Mouse (Mus musculus): Measurements from ENCODE around the gene H2-Ab1. TPM values are rescaled to one million over a fixed set of nuclear protein-coding genes. Genes with fewer than 3 reads are reported as not detected.
"Not testable (repeated sequence)": the region's sequence is repeated elsewhere in the genome, so short reads cannot be mapped to it uniquely, and the experiment has no call there.

Gene H2-Ab1
- polyA plus RNA-seq, 1 experiment from 2014 or later = 28.5 TPM

DNA sequence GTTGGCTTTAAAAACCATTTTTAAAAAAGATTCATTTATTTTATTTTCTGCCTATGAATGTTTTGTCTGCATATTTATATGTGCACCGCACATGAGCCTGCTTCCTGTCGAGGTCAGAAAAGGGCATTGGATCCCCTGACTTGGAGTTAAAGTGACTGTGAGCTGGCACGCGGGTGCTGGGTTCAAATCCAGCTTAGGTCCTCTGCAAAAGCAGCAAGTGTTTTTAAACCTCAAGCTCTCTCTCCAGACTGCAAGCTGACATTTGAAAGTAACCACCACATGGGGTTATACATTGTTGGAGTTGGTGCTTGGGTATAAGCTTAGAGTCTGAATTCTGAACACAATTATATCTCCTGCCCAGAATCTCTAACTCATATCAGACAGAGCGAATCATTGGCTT lies 39.5 kb upstream of the H2-Ab1 start:
- Histone ChIP-seq H3K36me3 (ENCODE audit: control insufficient read depth, insufficient read depth, low read length) (no peaks in the 10 kb centered on the region), H3K4me1 (ENCODE audit: control insufficient read depth, insufficient read depth, low read length) (no peaks in the 10 kb centered on the region), H3K9me3 (ENCODE audit: control insufficient read depth, low read length) (no peaks in the 10 kb centered on the region), H3K27me3 (replicated peaks; ENCODE audit: control insufficient read depth, insufficient read depth, low read length) (peaks cover 7% of the 10 kb centered on the region; the same call in 1 of the 2 replicates), H3K4me3 (ENCODE audit: low read length) (no peak overlapping the region), H3K4me2 (ENCODE audit: low read depth, low read length) (no peak overlapping the region), H3K9ac (ENCODE audit: low read depth, low read length) (no peak overlapping the region), H3K27ac (ENCODE audit: low read length) (no peak overlapping the region)
- ATAC-seq = no peak
- WGBS = 85% methylated on average over 5 of the region's 5 CpGs

DNA sequence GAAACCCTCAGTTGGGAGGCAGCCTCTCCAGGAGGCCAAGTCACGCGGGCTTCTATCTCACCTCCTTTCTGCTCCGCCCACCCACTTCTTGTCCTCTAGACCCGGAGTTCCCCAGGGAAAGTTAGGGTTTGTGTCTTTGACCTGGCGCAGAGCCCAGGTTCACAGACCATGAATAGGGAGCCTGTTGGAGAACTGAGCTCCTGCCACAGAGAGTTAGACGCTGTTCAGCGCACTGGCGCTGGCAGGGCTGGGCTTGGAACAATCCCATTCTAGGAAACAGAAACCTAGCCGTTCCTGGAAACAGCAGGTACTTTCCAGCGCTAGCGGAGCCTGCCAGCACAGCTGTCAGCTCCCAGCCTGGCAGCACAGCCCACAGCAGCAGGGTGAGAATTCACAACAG lies 38.8 kb upstream of the H2-Ab1 start:
- H3K4me1 ChIP-seq (ENCODE audit: control insufficient read depth, insufficient read depth, low read length) = no peaks in the 10 kb centered on the region
- WGBS = 82% methylated on average over 11 of the region's 11 CpGs
- H3K9ac ChIP-seq (ENCODE audit: low read depth, low read length) = no peak overlapping the region
- H3K4me2 ChIP-seq (ENCODE audit: low read depth, low read length) = no peak overlapping the region
- peaks cover 7% of the 10 kb centered on the region; the same call in 1 of the 2 replicates for H3K27me3 ChIP-seq (replicated peaks; ENCODE audit: control insufficient read depth, insufficient read depth, low read length)
- H3K36me3 ChIP-seq (ENCODE audit: control insufficient read depth, insufficient read depth, low read length) = no peaks in the 10 kb centered on the region
- no peak overlapping the region for H3K4me3 ChIP-seq (ENCODE audit: low read length)
- no peak for ATAC-seq
- H3K27ac ChIP-seq (ENCODE audit: low read length) = no peak overlapping the region
- no peaks in the 10 kb centered on the region for H3K9me3 ChIP-seq (ENCODE audit: control insufficient read depth, low read length)

DNA sequence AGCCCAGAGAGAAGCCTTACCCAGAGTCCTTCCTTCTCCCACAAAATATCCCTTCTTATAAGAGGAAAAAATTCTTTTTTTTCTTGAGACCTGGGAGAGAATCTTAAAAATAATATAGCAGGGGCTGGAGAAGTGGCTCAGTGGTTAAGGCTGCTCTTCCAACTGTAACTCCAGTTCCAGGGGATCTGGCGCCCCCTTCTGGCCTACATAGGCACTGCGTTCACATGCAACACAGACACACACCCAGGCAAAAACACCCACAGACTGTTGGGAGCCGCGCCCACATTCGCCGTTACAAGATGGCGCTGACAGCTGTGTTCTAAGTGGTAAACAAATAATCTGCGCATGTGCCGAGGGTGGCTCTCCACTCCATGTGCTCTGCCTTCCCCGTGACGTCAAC lies 38.4 kb upstream of the H2-Ab1 start:
- not testable (repeated sequence) for H3K27ac ChIP-seq (ENCODE audit: low read length); H3K4me3 ChIP-seq (ENCODE audit: low read length); H3K9me3 ChIP-seq (ENCODE audit: control insufficient read depth, low read length); H3K27me3 ChIP-seq (replicated peaks; ENCODE audit: control insufficient read depth, insufficient read depth, low read length); H3K4me1 ChIP-seq (ENCODE audit: control insufficient read depth, insufficient read depth, low read length); H3K36me3 ChIP-seq (ENCODE audit: control insufficient read depth, insufficient read depth, low read length); H3K4me2 ChIP-seq (ENCODE audit: low read depth, low read length); H3K9ac ChIP-seq (ENCODE audit: low read depth, low read length); ATAC-seq
- WGBS = 89% methylated on average over 8 of the region's 11 CpGs

DNA sequence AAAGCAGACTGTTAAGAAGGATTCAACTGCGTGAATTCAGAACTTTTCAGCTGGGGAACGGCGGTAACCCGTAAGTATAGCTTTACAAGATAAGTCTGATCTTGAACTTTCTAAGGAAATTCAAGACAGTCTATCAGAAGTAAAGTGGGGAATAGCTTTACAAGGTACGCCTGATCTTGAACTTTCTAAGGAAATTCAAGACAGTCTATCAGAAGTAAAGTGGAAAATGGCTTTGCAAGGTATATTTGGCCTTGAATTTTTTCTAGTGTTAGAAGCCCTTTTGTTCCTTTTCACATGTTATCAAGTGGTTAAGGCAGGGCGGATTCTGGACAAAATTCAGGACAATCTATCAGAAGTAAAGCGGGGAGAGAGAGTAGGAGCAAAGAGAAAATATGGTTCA lies 37.7 kb upstream of the H2-Ab1 start:
- ATAC-seq; H3K4me1 ChIP-seq (ENCODE audit: control insufficient read depth, insufficient read depth, low read length); H3K9ac ChIP-seq (ENCODE audit: low read depth, low read length); H3K36me3 ChIP-seq (ENCODE audit: control insufficient read depth, insufficient read depth, low read length); H3K4me2 ChIP-seq (ENCODE audit: low read depth, low read length); H3K27ac ChIP-seq (ENCODE audit: low read length); H3K9me3 ChIP-seq (ENCODE audit: control insufficient read depth, low read length); H3K27me3 ChIP-seq (replicated peaks; ENCODE audit: control insufficient read depth, insufficient read depth, low read length); H3K4me3 ChIP-seq (ENCODE audit: low read length): not testable (repeated sequence)
- WGBS = 98% methylated on average over 3 of the region's 7 CpGs

DNA sequence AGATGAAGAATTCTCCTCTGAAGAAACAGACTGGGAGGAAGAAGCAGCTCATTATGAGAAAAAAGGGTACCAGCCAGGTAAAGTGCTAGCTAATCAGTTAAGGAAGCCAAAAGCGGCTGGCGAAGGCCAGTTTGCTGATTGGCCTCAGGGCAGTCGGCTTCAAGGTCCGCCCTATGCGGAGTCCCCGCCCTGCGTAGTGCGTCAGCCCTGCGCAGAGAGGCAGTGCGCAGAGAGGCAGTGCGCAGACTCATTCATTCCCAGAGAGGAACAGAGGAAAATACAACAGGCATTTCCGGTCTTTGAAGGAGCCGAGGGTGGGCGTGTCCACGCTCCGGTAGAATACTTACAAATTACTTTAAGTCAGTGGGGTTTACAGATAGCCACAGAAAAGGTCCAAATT lies 37.1 kb upstream of the H2-Ab1 start:
- 93% methylated on average over 4 of the region's 16 CpGs for WGBS
- not testable (repeated sequence) for H3K36me3 ChIP-seq (ENCODE audit: control insufficient read depth, insufficient read depth, low read length); H3K27me3 ChIP-seq (replicated peaks; ENCODE audit: control insufficient read depth, insufficient read depth, low read length); H3K4me2 ChIP-seq (ENCODE audit: low read depth, low read length); H3K4me1 ChIP-seq (ENCODE audit: control insufficient read depth, insufficient read depth, low read length); H3K4me3 ChIP-seq (ENCODE audit: low read length); H3K27ac ChIP-seq (ENCODE audit: low read length); H3K9ac ChIP-seq (ENCODE audit: low read depth, low read length); H3K9me3 ChIP-seq (ENCODE audit: control insufficient read depth, low read length); ATAC-seq

DNA sequence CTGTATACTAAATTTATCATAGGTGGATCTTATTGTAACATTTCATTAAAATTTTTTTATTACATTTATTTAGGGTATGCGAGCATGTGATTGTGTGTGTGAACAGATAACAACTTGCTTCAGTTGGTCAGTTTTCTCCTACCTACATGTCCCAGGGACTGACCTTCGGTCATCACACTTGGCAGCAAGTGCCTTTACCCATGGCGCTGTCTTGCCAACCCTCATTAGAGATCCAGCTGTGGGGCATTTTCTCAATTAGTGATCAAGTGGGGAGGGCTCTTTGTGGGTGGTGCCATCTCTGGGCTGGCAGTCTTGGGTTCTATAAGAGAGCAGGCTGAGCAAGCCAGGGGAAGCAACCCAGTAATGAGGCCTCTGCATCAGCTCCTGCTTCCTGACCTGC lies 32.7 kb upstream of the H2-Ab1 start:
- no peaks in the 10 kb centered on the region for H3K36me3 ChIP-seq (ENCODE audit: control insufficient read depth, insufficient read depth, low read length)
- H3K27me3 ChIP-seq (replicated peaks; ENCODE audit: control insufficient read depth, insufficient read depth, low read length) = no peaks in the 10 kb centered on the region
- H3K27ac ChIP-seq (ENCODE audit: low read length) = no peak overlapping the region
- no peak overlapping the region for H3K9ac ChIP-seq (ENCODE audit: low read depth, low read length)
- no peak for ATAC-seq
- no peaks in the 10 kb centered on the region for H3K4me1 ChIP-seq (ENCODE audit: control insufficient read depth, insufficient read depth, low read length)
- no peak overlapping the region for H3K4me3 ChIP-seq (ENCODE audit: low read length)
- no peak overlapping the region for H3K4me2 ChIP-seq (ENCODE audit: low read depth, low read length)
- 93% methylated on average over 3 of the region's 3 CpGs for WGBS
- peaks cover 4% of the 10 kb centered on the region; the same call in 1 of the 2 replicates for H3K9me3 ChIP-seq (ENCODE audit: control insufficient read depth, low read length)

DNA sequence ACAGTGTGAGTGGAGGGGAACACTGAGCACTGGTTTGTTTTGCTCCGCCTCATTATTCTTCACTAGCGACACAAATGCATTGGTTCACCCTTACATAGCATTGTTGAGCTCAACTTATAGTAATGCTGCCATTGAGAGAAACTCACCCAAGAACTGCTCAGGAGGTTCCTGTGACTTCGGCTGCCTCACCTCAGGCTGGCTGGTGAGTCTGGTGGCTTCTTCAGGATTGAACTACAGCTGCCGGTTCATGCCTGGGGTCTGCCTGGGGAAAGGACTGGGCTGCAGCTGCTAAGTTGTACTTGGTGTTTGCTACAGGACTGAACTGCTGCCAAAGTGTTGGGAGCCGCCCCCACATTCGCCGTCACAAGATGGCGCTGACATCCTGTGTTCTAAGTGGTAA lies 32.1 kb upstream of the H2-Ab1 start:
- Histone ChIP-seq H3K4me2 (ENCODE audit: low read depth, low read length) (no peak overlapping the region), H3K27me3 (replicated peaks; ENCODE audit: control insufficient read depth, insufficient read depth, low read length) (no peaks in the 10 kb centered on the region), H3K9ac (ENCODE audit: low read depth, low read length) (no peak overlapping the region), H3K4me1 (ENCODE audit: control insufficient read depth, insufficient read depth, low read length) (no peaks in the 10 kb centered on the region), H3K36me3 (ENCODE audit: control insufficient read depth, insufficient read depth, low read length) (no peaks in the 10 kb centered on the region), H3K4me3 (ENCODE audit: low read length) (no peak overlapping the region), H3K9me3 (ENCODE audit: control insufficient read depth, low read length) (peaks cover 4% of the 10 kb centered on the region; the same call in 1 of the 2 replicates), H3K27ac (ENCODE audit: low read length) (no peak overlapping the region)
- no peak for ATAC-seq
- 93% methylated on average over 8 of the region's 8 CpGs for WGBS

DNA sequence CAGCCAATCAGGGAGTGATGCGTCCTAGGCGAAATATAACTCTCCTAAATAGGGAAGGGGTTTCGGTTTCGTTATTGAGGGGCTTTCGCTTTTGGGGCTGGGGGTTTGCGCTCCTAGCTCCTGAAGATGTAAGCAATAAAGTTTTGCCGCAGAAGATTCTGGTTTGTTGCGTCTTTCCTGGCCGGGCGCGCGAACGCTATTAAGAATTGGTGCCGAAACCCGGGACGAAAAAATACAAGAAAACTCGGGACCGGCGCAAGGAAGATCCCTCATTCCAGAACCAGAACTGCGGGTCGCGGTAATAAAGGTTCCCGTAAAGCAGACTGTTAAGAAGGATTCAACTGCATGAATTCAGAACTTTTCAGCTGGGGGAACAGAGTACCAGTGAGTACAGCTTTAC lies 31.6 kb upstream of the H2-Ab1 start:
- WGBS = 97% methylated on average over 13 of the region's 23 CpGs
- not testable (repeated sequence) for H3K9me3 ChIP-seq (ENCODE audit: control insufficient read depth, low read length); H3K36me3 ChIP-seq (ENCODE audit: control insufficient read depth, insufficient read depth, low read length)

DNA sequence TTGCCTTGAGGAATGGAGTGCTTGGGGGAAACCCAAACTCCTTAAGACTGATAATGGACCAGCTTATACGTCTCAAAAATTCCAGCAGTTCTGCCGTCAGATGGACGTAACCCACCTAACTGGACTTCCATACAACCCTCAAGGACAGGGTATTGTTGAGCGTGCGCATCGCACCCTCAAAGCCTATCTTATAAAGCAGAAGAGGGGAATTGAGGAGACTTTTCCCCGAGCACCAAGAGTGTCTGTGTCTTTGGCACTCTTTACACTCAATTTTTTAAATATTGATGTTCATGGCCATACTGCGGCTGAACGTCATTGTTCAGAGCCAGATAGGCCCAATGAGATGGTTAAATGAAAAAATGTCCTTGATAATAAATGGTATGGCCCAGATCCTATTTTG lies 26.5 kb upstream of the H2-Ab1 start:
- not testable (repeated sequence) for H3K27me3 ChIP-seq (replicated peaks; ENCODE audit: control insufficient read depth, insufficient read depth, low read length); H3K4me1 ChIP-seq (ENCODE audit: control insufficient read depth, insufficient read depth, low read length); H3K4me2 ChIP-seq (ENCODE audit: low read depth, low read length); H3K4me3 ChIP-seq (ENCODE audit: low read length); H3K27ac ChIP-seq (ENCODE audit: low read length); H3K9ac ChIP-seq (ENCODE audit: low read depth, low read length); ATAC-seq; H3K36me3 ChIP-seq (ENCODE audit: control insufficient read depth, insufficient read depth, low read length); H3K9me3 ChIP-seq (ENCODE audit: control insufficient read depth, low read length)
- 94% methylated on average over 6 of the region's 9 CpGs for WGBS

More for the DNA sequence above, 31.6 kb upstream of the H2-Ab1 start:
- not testable (repeated sequence) for H3K27me3 ChIP-seq (replicated peaks; ENCODE audit: control insufficient read depth, insufficient read depth, low read length); H3K4me2 ChIP-seq (ENCODE audit: low read depth, low read length); ATAC-seq; H3K27ac ChIP-seq (ENCODE audit: low read length); H3K4me3 ChIP-seq (ENCODE audit: low read length); H3K4me1 ChIP-seq (ENCODE audit: control insufficient read depth, insufficient read depth, low read length); H3K9ac ChIP-seq (ENCODE audit: low read depth, low read length)

DNA sequence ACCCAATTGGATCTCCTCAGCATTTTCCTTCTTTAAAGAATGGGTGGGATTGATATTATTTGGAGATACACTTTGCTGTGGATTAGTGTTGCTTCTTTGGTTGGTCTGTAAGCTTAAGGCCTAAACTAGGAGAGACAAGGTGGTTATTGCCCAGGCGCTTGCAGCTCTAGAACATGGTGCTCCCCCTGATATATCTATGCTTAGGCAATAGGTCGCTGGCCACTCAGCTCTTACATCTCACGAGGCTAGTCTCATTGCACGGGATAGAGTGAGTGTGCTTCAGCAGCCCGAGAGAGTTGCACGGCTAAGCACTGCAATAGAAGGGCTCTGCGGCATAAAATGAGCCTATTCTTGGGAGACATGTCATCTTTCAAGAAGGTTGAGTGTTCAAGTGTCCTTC lies 25.5 kb upstream of the H2-Ab1 start:
- not testable (repeated sequence) for H3K9ac ChIP-seq (ENCODE audit: low read depth, low read length); H3K4me1 ChIP-seq (ENCODE audit: control insufficient read depth, insufficient read depth, low read length); H3K27ac ChIP-seq (ENCODE audit: low read length); H3K4me2 ChIP-seq (ENCODE audit: low read depth, low read length); H3K9me3 ChIP-seq (ENCODE audit: control insufficient read depth, low read length); H3K4me3 ChIP-seq (ENCODE audit: low read length); H3K27me3 ChIP-seq (replicated peaks; ENCODE audit: control insufficient read depth, insufficient read depth, low read length); H3K36me3 ChIP-seq (ENCODE audit: control insufficient read depth, insufficient read depth, low read length); ATAC-seq
- 97% methylated on average over 5 of the region's 7 CpGs for WGBS
